Mouse (Mus musculus) MEL (cell line): ENCODE data around the gene Gm7138.

Experiments
- CTCF ChIP-seq, 3 experiments: IDR thresholded peaks in 2 of 3; conservative IDR thresholded peaks in 1 of 3; 2 replicates each; pipeline ENCODE4 v1.5.1; 2011 to 2012; ENCODE audit warnings: low read length in 3 of 3, low read depth in 2 of 3, mild to moderate bottlenecking in 2 of 3, improper control_type of control experiment in 1 of 3, inconsistent platforms in 1 of 3, mixed read lengths in 1 of 3, moderate library complexity in 1 of 3; ENCODE audit not compliant: control insufficient read depth in 1 of 3, insufficient read depth in 1 of 3, poor library complexity in 1 of 3, severe bottlenecking in 1 of 3
- MAZ ChIP-seq: IDR thresholded peaks from 2 replicates; pipeline ENCODE4 v1.6.1; 2012; ENCODE audit warnings: low read depth, mild to moderate bottlenecking, inconsistent platforms, low read length, improper control_type of control experiment
- MXI1 ChIP-seq: IDR thresholded peaks from 2 replicates; pipeline ENCODE4 v1.6.1; 2011; ENCODE audit warnings: mild to moderate bottlenecking, low read depth, low read length, improper control_type of control experiment
- TBP ChIP-seq: IDR thresholded peaks from 2 replicates; pipeline ENCODE4 v1.8.0; 2011; ENCODE audit warnings: low read depth, low read length, improper control_type of control experiment

GRCm38 (mm10) chr10:77797677-77798076 is 20.9 kb upstream of the Gm7138 start:
- TF ChIP-seq CTCF (IDR thresholded peaks at IDR 0.05 in 2 of 3, conservative IDR thresholded peaks at IDR 0.05 in 1 of 3; ENCODE audit: control insufficient read depth in 1 of 3, insufficient read depth in 1 of 3, low read depth in 2 of 3, low read length in 3 of 3, poor library complexity in 1 of 3, severe bottlenecking in 1 of 3) (no peak), MAZ (no peak), TBP (no peak), MXI1 (no peak)
